Mouse (Mus musculus): ENCODE measurements around the gene Mnx1. TPM values are rescaled to one million over a fixed set of nuclear protein-coding genes. Genes with fewer than 3 reads are reported as not detected.
"Not testable (repeated sequence)": the region's sequence is repeated elsewhere in the genome, so short reads cannot be mapped to it uniquely, and the experiment has no call there.

Mnx1 gene
- polyA plus RNA-seq, 1 experiment, result not detected

DNA sequence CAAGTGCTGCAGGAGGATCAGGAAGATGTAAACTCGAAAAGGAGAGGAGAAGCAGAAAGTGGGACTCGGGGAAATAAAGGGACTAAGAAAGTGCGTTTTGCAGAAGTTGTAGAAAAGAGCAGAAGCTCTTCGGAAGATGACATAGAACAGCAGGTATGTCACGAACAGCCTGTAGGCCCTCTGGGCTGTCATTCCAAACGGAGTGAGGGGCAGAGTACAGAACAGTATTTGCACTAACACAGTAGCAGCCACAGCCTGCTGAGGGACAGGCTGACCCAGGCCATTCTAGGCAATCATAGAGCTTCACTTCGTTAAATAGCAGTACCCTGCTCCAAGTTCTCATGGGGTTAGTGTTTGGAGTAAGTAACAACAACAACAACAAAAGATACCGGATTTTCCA is 42.8 kb downstream of the Mnx1 start:
- Histone ChIP-seq H3ac (ENCODE audit: control insufficient read depth, insufficient read length, low read depth) (peak overlapping the region; percentile 91), H3K36me3 (ENCODE audit: control insufficient read depth, insufficient read depth) (peaks cover 47% of the 10 kb centered on the region), H3K79me3 (ENCODE audit: low read depth) (peaks cover 31% of the 10 kb centered on the region), H3K27me3 (ENCODE audit: control insufficient read depth, insufficient read depth, insufficient read length) (no peaks in the 10 kb centered on the region), H3K79me2 (ENCODE audit: control insufficient read depth, insufficient read depth) (peaks cover 49% of the 10 kb centered on the region), H3K4me3 (ENCODE audit: insufficient read depth, poor library complexity, severe bottlenecking) (peak overlapping the region; percentile 68)
- TF ChIP-seq MYOD1 (IDR thresholded peaks at IDR 0.05; ENCODE audit: control insufficient read depth, insufficient read length, low read depth) (no peak), USF1 (IDR thresholded peaks at IDR 0.05; ENCODE audit: low read depth) (no peak), CEBPB (IDR thresholded peaks at IDR 0.05; ENCODE audit: low read depth) (no peak), CTCF (IDR thresholded peaks at IDR 0.05; ENCODE audit: control insufficient read depth, insufficient read depth, insufficient read length) (no peak), FOSL1 (IDR thresholded peaks at IDR 0.05; ENCODE audit: insufficient read depth, low read length, poor library complexity, severe bottlenecking) (no peak), MYOG (IDR thresholded peaks at IDR 0.05; ENCODE audit: control insufficient read depth, extremely low read depth, insufficient read length) (no peak), MAX (IDR thresholded peaks at IDR 0.05) (no peak)

DNA sequence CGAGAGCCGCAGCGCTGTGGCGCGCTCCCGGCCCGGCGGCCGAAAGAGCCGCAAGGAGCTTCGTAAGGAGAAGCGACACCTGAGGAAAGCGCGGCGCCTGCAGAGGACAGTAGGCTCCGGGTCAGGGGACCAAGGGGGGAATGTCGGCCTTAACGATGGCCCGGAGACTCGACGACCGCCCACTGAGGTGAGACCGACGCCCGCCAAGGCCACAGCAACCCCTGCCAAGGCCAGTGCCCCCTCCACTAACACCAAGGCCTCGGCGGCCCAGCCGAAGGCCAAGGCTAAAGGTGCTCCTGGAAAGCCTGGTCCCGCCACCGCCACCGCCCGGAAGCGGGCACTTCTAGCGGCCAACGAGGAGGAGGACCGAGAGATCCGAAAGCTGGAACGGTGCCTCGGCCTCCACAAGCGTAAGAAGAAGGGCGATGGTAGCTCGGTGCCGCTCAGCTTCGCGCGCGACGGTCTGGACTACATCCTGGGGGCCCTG is 43.4 kb downstream of the Mnx1 start:
- Histone ChIP-seq H3ac (ENCODE audit: control insufficient read depth, insufficient read length, low read depth) (peak overlapping the region; percentile 91), H3K4me3 (ENCODE audit: insufficient read depth, poor library complexity, severe bottlenecking) (peak overlapping the region; percentile 68), H3K79me2 (ENCODE audit: control insufficient read depth, insufficient read depth) (peaks cover 44% of the 10 kb centered on the region), H3K36me3 (ENCODE audit: control insufficient read depth, insufficient read depth) (peaks cover 42% of the 10 kb centered on the region), H3K79me3 (ENCODE audit: low read depth) (peaks cover 31% of the 10 kb centered on the region), H3K27me3 (ENCODE audit: control insufficient read depth, insufficient read depth, insufficient read length) (no peaks in the 10 kb centered on the region)
- TF ChIP-seq USF1 (IDR thresholded peaks at IDR 0.05; ENCODE audit: low read depth) (no peak), CTCF (IDR thresholded peaks at IDR 0.05; ENCODE audit: control insufficient read depth, insufficient read depth, insufficient read length) (no peak), MYOD1 (IDR thresholded peaks at IDR 0.05; ENCODE audit: control insufficient read depth, insufficient read length, low read depth) (no peak), FOSL1 (IDR thresholded peaks at IDR 0.05; ENCODE audit: insufficient read depth, low read length, poor library complexity, severe bottlenecking) (no peak), CEBPB (IDR thresholded peaks at IDR 0.05; ENCODE audit: low read depth) (no peak), MAX (IDR thresholded peaks at IDR 0.05) (no peak), MYOG (IDR thresholded peaks at IDR 0.05; ENCODE audit: control insufficient read depth, extremely low read depth, insufficient read length) (no peak)

DNA sequence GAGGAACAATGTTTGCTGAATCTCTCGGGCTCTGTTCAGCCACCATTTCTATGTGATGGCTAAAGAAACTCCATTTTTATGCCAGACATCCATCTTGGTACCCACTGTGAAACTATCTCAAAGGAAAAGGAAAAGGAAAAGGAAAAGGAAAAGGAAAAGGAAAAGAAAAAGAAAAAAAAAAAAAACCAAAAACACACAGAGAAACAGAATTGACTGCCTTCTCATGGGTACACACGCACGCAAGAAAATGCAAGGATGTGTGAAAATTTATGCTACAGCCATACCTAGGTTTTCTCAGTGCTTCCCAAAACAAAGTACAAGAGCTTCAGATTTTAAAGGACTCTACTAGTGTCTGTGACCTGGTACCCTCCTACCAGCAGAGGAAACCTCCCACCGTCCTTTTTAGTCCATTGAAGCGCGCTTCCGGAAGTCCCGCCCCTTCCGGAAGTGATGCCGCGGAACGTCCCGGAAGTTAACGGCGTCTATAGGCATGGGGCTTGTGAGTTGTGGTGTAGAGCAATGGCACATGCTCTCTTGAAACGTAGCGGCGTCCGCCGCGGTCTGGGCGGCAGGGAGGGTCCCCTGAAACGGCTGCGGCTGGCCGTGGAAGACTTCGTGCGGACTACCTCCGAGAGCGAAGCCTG is 43.9 kb downstream of the Mnx1 start, which contains the start of gene Nom1:
TSS of gene Nom1 (plus strand) at position 437 of the 644 bp plus-strand sequence.
- H3ac ChIP-seq (ENCODE audit: control insufficient read depth, insufficient read length, low read depth), result peak within 1 kb of the TSS; percentile 91
- peak within 1 kb of the TSS; percentile 68 for H3K4me3 ChIP-seq (ENCODE audit: insufficient read depth, poor library complexity, severe bottlenecking)
- H3K36me3 ChIP-seq (ENCODE audit: control insufficient read depth, insufficient read depth), result peaks cover 37% of the 10 kb centered on the region
- TF ChIP-seq USF1 (IDR thresholded peaks at IDR 0.05; ENCODE audit: low read depth) (no peak), MAX (IDR thresholded peaks at IDR 0.05) (peak; percentile 83), MYOG (IDR thresholded peaks at IDR 0.05; ENCODE audit: control insufficient read depth, extremely low read depth, insufficient read length) (no peak), CTCF (IDR thresholded peaks at IDR 0.05; ENCODE audit: control insufficient read depth, insufficient read depth, insufficient read length) (no peak)
- peaks cover 43% of the 10 kb centered on the region for H3K79me2 ChIP-seq (ENCODE audit: control insufficient read depth, insufficient read depth)
- no peaks in the 10 kb centered on the region for H3K27me3 ChIP-seq (ENCODE audit: control insufficient read depth, insufficient read depth, insufficient read length)
- H3K79me3 ChIP-seq (ENCODE audit: low read depth), result peaks cover 29% of the 10 kb centered on the region

DNA sequence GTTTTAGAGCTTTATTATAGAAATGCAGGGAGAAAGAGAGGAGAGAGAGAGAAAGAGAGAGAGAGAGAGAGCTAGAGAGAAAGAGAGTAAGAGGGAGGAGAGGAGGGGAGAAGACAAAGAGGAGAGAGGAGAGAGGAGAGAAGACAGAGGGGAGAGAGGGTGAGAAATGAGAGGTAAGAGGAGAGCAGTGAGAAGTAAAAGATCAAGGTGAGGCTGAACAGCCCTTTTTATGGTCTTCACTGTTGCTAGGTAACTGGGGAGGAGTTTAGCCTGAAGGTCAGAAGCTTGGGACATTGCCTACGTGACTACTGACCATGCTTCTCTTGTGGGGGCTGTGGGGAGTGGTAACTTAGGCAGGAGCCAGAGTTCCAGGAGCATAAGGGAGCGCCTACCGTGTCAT is 54.9 kb downstream of the Mnx1 start:
- H3K79me2 ChIP-seq (ENCODE audit: control insufficient read depth, insufficient read depth); H3ac ChIP-seq (ENCODE audit: control insufficient read depth, insufficient read length, low read depth); H3K4me3 ChIP-seq (ENCODE audit: insufficient read depth, poor library complexity, severe bottlenecking); H3K27me3 ChIP-seq (ENCODE audit: control insufficient read depth, insufficient read depth, insufficient read length); H3K36me3 ChIP-seq (ENCODE audit: control insufficient read depth, insufficient read depth); H3K79me3 ChIP-seq (ENCODE audit: low read depth): not testable (repeated sequence)

Other genes with a start within 250 kb of the Mnx1 start
- 1.8 TPM for gene Lmbr1, start 100.1 kb downstream of the Mnx1 start, polyA plus RNA-seq (2012; fragmentation: generic; extraction: Trizol)
- gene Nom1, start 43.8 kb downstream of the Mnx1 start, polyA plus RNA-seq (2012; fragmentation: generic; extraction: Trizol), result 13.5 TPM
- 26.6 TPM for gene Ube3c, start 90.8 kb upstream of the Mnx1 start, polyA plus RNA-seq (2012; fragmentation: generic; extraction: Trizol)